Mouse (Mus musculus): Measurements from ENCODE around the gene Sncb.
"Not testable (repeated sequence)": the region's sequence is repeated elsewhere in the genome, so short reads cannot be mapped to it uniquely, and the experiment has no call there.

Gene Sncb

GRCm38 (mm10) chr13:54766192-54766768 is at the start of gene Sncb:
Sncb (minus strand) TSS chr13:54766595.
- no peak for DNase-seq (ENCODE audit: extremely low spot score, low read depth, low spot score)

- no peak for DNase-seq (ENCODE audit: extremely low spot score, low read depth, low spot score)
These were observed 47.0 kb upstream of the Sncb start for GRCm38 (mm10) chr13:54813381-54813780.

- DNase-seq (ENCODE audit: extremely low spot score, low read depth, low spot score), result no peak
These were observed 45.1 kb upstream of the Sncb start for GRCm38 (mm10) chr13:54811476-54811875.

- no peak for DNase-seq (ENCODE audit: extremely low spot score, low read depth, low spot score)
These were observed 41.7 kb upstream of the Sncb start for GRCm38 (mm10) chr13:54808067-54808466.

GRCm38 (mm10) chr13:54806434-54806976 is 40.1 kb upstream of the Sncb start:
- no peak for DNase-seq (ENCODE audit: extremely low spot score, low read depth, low spot score)

- no peak for DNase-seq (ENCODE audit: extremely low spot score, low read depth, low spot score)
These were observed 38.9 kb upstream of the Sncb start for GRCm38 (mm10) chr13:54805134-54805838.

- DNase-seq (ENCODE audit: extremely low spot score, low read depth, low spot score), result no peak
These were observed 36.6 kb upstream of the Sncb start for GRCm38 (mm10) chr13:54803010-54803409.

- no peak for DNase-seq (ENCODE audit: extremely low spot score, low read depth, low spot score)
These were observed 33.8 kb upstream of the Sncb start for GRCm38 (mm10) chr13:54800206-54800605.

GRCm38 (mm10) chr13:54799701-54800100 is 33.3 kb upstream of the Sncb start:
- peak; percentile 73 for DNase-seq (ENCODE audit: extremely low spot score, low read depth, low spot score)

GRCm38 (mm10) chr13:54798740-54799139 is 32.3 kb upstream of the Sncb start:
- DNase-seq (ENCODE audit: extremely low spot score, low read depth, low spot score), result no peak

- DNase-seq (ENCODE audit: extremely low spot score, low read depth, low spot score), result no peak
These were observed 31.7 kb upstream of the Sncb start for GRCm38 (mm10) chr13:54797861-54798643.

GRCm38 (mm10) chr13:54797356-54797755 is 31.0 kb upstream of the Sncb start:
- no peak for DNase-seq (ENCODE audit: extremely low spot score, low read depth, low spot score)

- no peak for DNase-seq (ENCODE audit: extremely low spot score, low read depth, low spot score)
These were observed 28.4 kb upstream of the Sncb start for GRCm38 (mm10) chr13:54794843-54795242.

GRCm38 (mm10) chr13:54794002-54794577 is 27.7 kb upstream of the Sncb start:
- no peak for DNase-seq (ENCODE audit: extremely low spot score, low read depth, low spot score)

- no peak for DNase-seq (ENCODE audit: extremely low spot score, low read depth, low spot score)
These were observed 26.1 kb upstream of the Sncb start for GRCm38 (mm10) chr13:54792259-54793230.

- no peak for DNase-seq (ENCODE audit: extremely low spot score, low read depth, low spot score)
These were observed 23.4 kb upstream of the Sncb start for GRCm38 (mm10) chr13:54789561-54790397.

- peak; percentile 26 for DNase-seq (ENCODE audit: extremely low spot score, low read depth, low spot score)
These were observed 22.6 kb upstream of the Sncb start, which contains the start of gene Tspan17 for GRCm38 (mm10) chr13:54788740-54789560. Tspan17 (plus strand) TSS chr13:54789377.

- not testable (repeated sequence) for DNase-seq (ENCODE audit: extremely low spot score, low read depth, low spot score)
These were observed 21.2 kb upstream of the Sncb start for GRCm38 (mm10) chr13:54787591-54787990.
